Comparison of ENCODE assay signal across 34 mouse cellular contexts in the genomic region with DNA sequence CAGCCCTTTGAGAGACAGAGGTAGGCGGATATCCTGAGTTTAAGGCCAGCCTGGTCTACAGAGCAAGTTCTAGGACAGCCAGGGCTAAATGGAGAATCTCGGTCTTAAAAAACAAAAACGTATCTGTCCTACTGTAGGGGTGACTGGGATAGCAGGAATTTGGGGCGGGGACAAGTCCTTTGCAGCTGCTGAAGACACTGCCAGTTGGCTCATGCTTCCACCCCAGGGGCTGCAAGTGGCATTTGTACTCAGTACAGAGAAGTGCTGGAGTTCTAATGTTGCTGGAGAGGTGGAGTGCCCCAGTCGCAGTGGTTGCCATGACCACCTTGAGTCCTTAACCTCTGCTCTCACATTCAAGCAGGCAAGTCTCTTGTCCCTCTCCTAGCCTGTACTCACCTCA. TPM values are rescaled to one million over a fixed set of nuclear protein-coding genes. Genes with fewer than 3 reads are reported as not detected.
A peak's percentile ranks its signal among the peaks of the same experiment; 100 is the strongest.
DNase-seq lines count a peak whose midpoint lies in the region; ATAC-seq and TF ChIP-seq lines count a peak whose summit lies in the region.
"Had no signal": no experiment of that assay in that cellular context is flagged by ENCODE, and none has a peak within 500 bp of the region (broad histone marks: within the 10 kb centered on the region; RNA-seq: fewer than 3 reads in every experiment).

No protein-coding gene starts in this region.

- H3K4me1 ChIP-seq in lung, embryonic 14.5 days (ENCODE audit: insufficient read depth), result no peaks in the 10 kb centered on the region
- H3K4me1 ChIP-seq in lung, adult 2 months (ENCODE audit: control insufficient read depth, insufficient read depth, low read length), result no peaks in the 10 kb centered on the region
- H3K4me1 ChIP-seq: forebrain, embryonic 10.5 days; forebrain, embryonic 13.5 days; hindbrain, embryonic 12.5 days had no signal

- H3K36me3 ChIP-seq in lung, embryonic 14.5 days (ENCODE audit: insufficient read depth), result no peaks in the 10 kb centered on the region
- H3K36me3 ChIP-seq: G1E; hindbrain, embryonic 15.5 days had no signal

- WGBS in lung, embryonic 14.5 days, result 50% methylated on average over 5 of the region's 5 CpGs
- 45% methylated on average over 5 of the region's 5 CpGs for WGBS in lung, adult 2 months

- peak; percentile 21 for DNase-seq in lung, embryonic 14.5 days
- DNase-seq in lung, adult 2 months, result no peak
- DNase-seq in 3134 (ENCODE audit: extremely low read depth, insufficient read length, low spot score) (peak; percentile 56), 3T3-L1 (ENCODE audit: low read depth, low spot score) (peak; percentile 69), R1 (ENCODE audit: low read depth, low spot score) (peak; percentile 62)
- DNase-seq in urinary bladder, postnatal 36 days (ENCODE audit: low spot score in 2 of 2), result no peak
- DNase-seq in gastrocnemius, postnatal 4 days (ENCODE audit: low spot score in 2 of 2), result no peak
- DNase-seq: adrenal gland, adult 2 months; adrenal gland, postnatal 14 days; B cell, adult 2 months; cerebellum, adult 18-20 months; cerebellum, adult 9-10 months; cerebellum, postnatal 14 days; gastrocnemius, postnatal 10 days; gastrocnemius, postnatal 36 days; heart, adult 11 months had no signal

- no peak for TF ChIP-seq POLR2A in lung, adult 2 months (IDR thresholded peaks at IDR 0.05; ENCODE audit: borderline replicate concordance, extremely low read depth, low read depth, low read length)

- no peak overlapping the region for H3K27ac ChIP-seq in lung, embryonic 14.5 days (ENCODE audit: low read depth)
- H3K27ac ChIP-seq: embryonic facial prominence, embryonic 12.5 days; forebrain, embryonic 10.5 days; forebrain, embryonic 13.5 days; hindbrain, embryonic 12.5 days; hindbrain, embryonic 15.5 days had no signal

- no peaks in the 10 kb centered on the region for H3K27me3 ChIP-seq in lung, embryonic 14.5 days (ENCODE audit: insufficient read depth, low read length)
- H3K27me3 ChIP-seq: CH12.LX; embryonic facial prominence, embryonic 12.5 days; forebrain, embryonic 13.5 days; hindbrain, embryonic 12.5 days; hindbrain, embryonic 15.5 days had no signal

- H3K9me3 ChIP-seq in lung, embryonic 14.5 days (ENCODE audit: low read depth, low read length), result no peaks in the 10 kb centered on the region
- H3K9me3 ChIP-seq: embryonic facial prominence, embryonic 12.5 days; forebrain, embryonic 10.5 days; forebrain, embryonic 13.5 days; G1E; hindbrain, embryonic 12.5 days; hindbrain, embryonic 15.5 days had no signal

- no peak overlapping the region for H3K4me3 ChIP-seq in lung, embryonic 14.5 days (ENCODE audit: low read depth, low read length)
- no peak overlapping the region for H3K4me3 ChIP-seq in lung, adult 2 months (replicated peaks; ENCODE audit: extremely low read depth, low read depth, low read length)
- H3K4me3 ChIP-seq: embryonic facial prominence, embryonic 12.5 days; forebrain, embryonic 10.5 days; forebrain, embryonic 13.5 days; hindbrain, embryonic 12.5 days; hindbrain, embryonic 15.5 days had no signal

- H3K4me2 ChIP-seq in lung, embryonic 14.5 days, result no peak overlapping the region
- H3K4me2 ChIP-seq: embryonic facial prominence, embryonic 12.5 days; forebrain, embryonic 13.5 days; heart, embryonic 11.5 days; hindbrain, embryonic 12.5 days; hindbrain, embryonic 15.5 days had no signal

- H3K9ac ChIP-seq in lung, embryonic 14.5 days, result no peak overlapping the region; the same call in 1 of the 2 replicates
- H3K9ac ChIP-seq: embryonic facial prominence, embryonic 12.5 days; forebrain, embryonic 13.5 days; hindbrain, embryonic 12.5 days; hindbrain, embryonic 15.5 days had no signal

- peak; percentile 56; the same call in 1 of the 2 replicates for ATAC-seq in lung, embryonic 14.5 days (ENCODE audit: insufficient read depth)
- no peak for ATAC-seq in cerebellum, adult (ENCODE audit: insufficient number of reproducible peaks, low FRiP score, low TSS enrichment)
- ATAC-seq: forebrain, embryonic 13.5 days; forebrain, embryonic 16.5 days had no signal

- TF ChIP-seq CTCF in lung, embryonic 14.5 days (IDR thresholded peaks at IDR 0.05; ENCODE audit: low read depth), result no peak
- no peak for TF ChIP-seq CTCF in lung, adult 2 months (IDR thresholded peaks at IDR 0.05; ENCODE audit: insufficient read depth, low read length)

RNA-seq across cellular contexts. Expression of gene Irgq, which starts 7.7 kb away (rescaled TPM):
- polyA plus RNA-seq in lung, embryonic 14.5 days (2014; fragmentation: Nextera tagmentation; extraction: Ambion mirVana), result 8.0 and 9.3 TPM in 2 replicates
- polyA plus RNA-seq in lung, adult 2 months (2012; rRNA removed), result 14.7 and 16.5 TPM in 2 replicates
- 10 to 100 TPM; 20.5 to 22.0 TPM for total RNA-seq in gastrocnemius, postnatal 4 days (2021)

RNA-seq across cellular contexts. Expression of gene AC161166.1, which starts 10.6 kb away (rescaled TPM):
- polyA plus RNA-seq in lung, embryonic 14.5 days (2014; fragmentation: Nextera tagmentation; extraction: Ambion mirVana), result 0.32 and 0.47 TPM in 2 replicates
- not detected in 2 replicates for polyA plus RNA-seq in lung, adult 2 months (2012; rRNA removed)
- total RNA-seq in gastrocnemius, postnatal 4 days (2021), result not detected
- total RNA-seq: adrenal gland, adult 2 months; adrenal gland, postnatal 14 days; adrenal gland, postnatal 4 days; gastrocnemius, adult 18-20 months; gastrocnemius, postnatal 10 days; gastrocnemius, postnatal 36 days; heart, adult 8-10 months; heart, postnatal 25 days; hematopoietic stem cell, adult 5-6 weeks had no signal
- polyA plus RNA-seq: adrenal gland, adult 2 months; G1E had no signal

RNA-seq across cellular contexts. Expression of gene Zfp428, which starts 16.0 kb away (rescaled TPM):
- polyA plus RNA-seq in lung, embryonic 14.5 days (2014; fragmentation: Nextera tagmentation; extraction: Ambion mirVana), result 36.2 and 37.7 TPM in 2 replicates
- polyA plus RNA-seq in lung, adult 2 months (2012; rRNA removed), result 7.1 and 12.1 TPM in 2 replicates
- 10 to 100 TPM; 12.6 to 15.9 TPM for total RNA-seq in gastrocnemius, postnatal 4 days (2021)

RNA-seq across cellular contexts. Expression of gene Pinlyp, which starts 23.1 kb away (rescaled TPM):
- polyA plus RNA-seq in lung, embryonic 14.5 days (2014; fragmentation: Nextera tagmentation; extraction: Ambion mirVana), result not detected in 2 replicates
- polyA plus RNA-seq in lung, adult 2 months (2012; rRNA removed), result 0.15 and 24.2 TPM in 2 replicates
- total RNA-seq in gastrocnemius, postnatal 4 days (2021), result not detected
- total RNA-seq: adrenal gland, adult 2 months; adrenal gland, postnatal 14 days; adrenal gland, postnatal 4 days; G1E; gastrocnemius, adult 18-20 months; gastrocnemius, postnatal 10 days; gastrocnemius, postnatal 36 days; heart, adult 8-10 months; heart, postnatal 25 days; hematopoietic stem cell, adult 5-6 weeks had no signal
- polyA plus RNA-seq: adrenal gland, adult 2 months; embryonic facial prominence, embryonic 12.5 days; forebrain, embryonic 10.5 days; forebrain, embryonic 13.5 days; forebrain, embryonic 16.5 days; G1E; heart, embryonic 11.5 days; heart, embryonic 14.5 days; heart, postnatal 0 days; hindbrain, embryonic 12.5 days; intestine, embryonic 14.5 days had no signal

RNA-seq across cellular contexts. Expression of gene Xrcc1, which starts 23.3 kb away (rescaled TPM):
- polyA plus RNA-seq in lung, embryonic 14.5 days (2014; fragmentation: Nextera tagmentation; extraction: Ambion mirVana), result 96.6 and 121 TPM in 2 replicates
- polyA plus RNA-seq in lung, adult 2 months (2012; rRNA removed), result 36.9 and 40.5 TPM in 2 replicates
- 10 to 100 TPM; 44.4 to 45.2 TPM for total RNA-seq in gastrocnemius, postnatal 4 days (2021)

Comparison
In these comparisons a context has a peak if more than half of its experiments do, and no peak if none do; other contexts are left out.
1. DNase-seq: peak in lung, embryonic 14.5 days (single experiment), 3134 (single experiment), 3T3-L1 (single experiment) and R1 (single experiment); none in lung, adult 2 months (single experiment), urinary bladder, postnatal 36 days (0 of 2) and gastrocnemius, postnatal 4 days (0 of 2).